Mouse (Mus musculus): Measurements from ENCODE around the gene Cep72. TPM values are rescaled to one million over a fixed set of nuclear protein-coding genes. Genes with fewer than 3 reads are reported as not detected.
"Not testable (repeated sequence)": the region's sequence is repeated elsewhere in the genome, so short reads cannot be mapped to it uniquely, and the experiment has no call there.

The Cep72 gene
- total and polyA plus RNA-seq, 3 experiments: 3.4 to 16.3 (median 11.2) TPM

DNA sequence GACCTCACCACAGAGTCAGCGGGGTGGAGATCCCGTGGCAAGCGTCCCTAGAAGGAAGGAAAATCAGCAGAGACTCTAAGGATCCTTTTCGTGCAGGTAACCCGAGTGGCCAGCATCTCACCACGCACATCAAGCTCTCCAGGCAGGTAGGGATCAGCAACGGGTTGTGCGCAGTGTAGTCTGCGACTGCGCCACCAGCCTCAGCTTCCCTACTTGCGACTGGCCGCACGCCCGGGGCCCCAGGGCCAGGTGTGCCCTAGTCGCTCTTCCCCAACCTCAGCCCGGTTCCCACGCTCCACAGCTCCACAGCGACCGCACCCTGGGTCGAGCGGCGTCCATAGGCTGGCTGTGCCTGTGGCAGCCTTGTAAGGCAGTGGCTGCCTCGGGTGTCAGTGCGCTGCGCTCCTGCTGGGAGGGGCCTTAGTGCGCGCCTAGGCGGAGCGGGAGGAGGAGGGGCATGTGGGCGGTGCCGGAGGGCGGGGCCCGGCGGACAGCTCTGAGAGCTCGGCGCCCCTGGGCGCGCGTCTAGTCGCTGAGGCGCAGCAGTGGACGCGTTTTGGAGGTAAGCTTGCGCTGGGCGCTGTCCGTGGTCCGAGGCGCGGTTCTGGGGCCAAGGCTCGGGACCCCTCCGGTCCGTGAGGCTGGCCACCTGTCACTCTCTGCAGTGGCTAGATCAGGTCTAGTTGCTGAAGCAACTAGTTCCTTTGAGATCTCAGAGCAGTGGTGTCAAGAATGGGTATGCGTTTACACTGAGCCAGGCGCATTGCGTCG, 53.0 kb downstream of the Cep72 start, which contains the start of gene Tppp:
Gene Tppp (plus strand): TSS at position 460 of the 771 bp plus-strand sequence.
- ATAC-seq (ENCODE audit: extremely low read depth, insufficient number of reproducible peaks, low FRiP score, poor library complexity, severe bottlenecking) (peak; percentile 92), DNase-seq (ENCODE audit: low spot score) (peak; percentile 78)
- Histone ChIP-seq H3K27me3 (ENCODE audit: insufficient read depth, low read length) (peaks cover 34% of the 10 kb centered on the region), H3K4me1 (ENCODE audit: insufficient read depth, low read depth, low read length) (peaks cover 15% of the 10 kb centered on the region), H3K9me3 (replicated peaks) (no peaks in the 10 kb centered on the region), H3K36me3 (replicated peaks) (no peaks in the 10 kb centered on the region), H3K4me3 (ENCODE audit: low read depth, low read length) (peak within 1 kb of the TSS; percentile 70)
- no peak for TF ChIP-seq POLR2AphosphoS5 (IDR thresholded peaks at IDR 0.05; ENCODE audit: insufficient replicate concordance, low read depth, low read length)

DNA sequence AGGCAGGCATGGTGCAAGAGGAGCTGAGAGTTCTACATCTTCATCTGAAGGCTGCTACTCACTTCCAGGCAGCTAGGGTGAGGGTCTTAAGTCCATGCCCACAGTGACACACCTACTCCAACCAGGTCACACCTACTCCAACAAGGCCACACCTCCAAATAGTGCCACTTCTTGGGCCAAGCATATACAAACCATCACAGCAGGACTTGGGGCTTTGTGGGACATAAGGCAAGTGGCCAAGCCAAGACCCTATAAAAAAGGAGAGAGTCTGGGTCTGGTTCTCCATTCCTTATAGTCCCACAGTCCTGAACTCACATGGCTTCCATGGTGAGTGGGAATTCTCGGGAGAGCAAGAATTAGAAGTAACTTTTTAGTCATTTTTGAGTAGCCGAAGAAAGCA, 53.9 kb downstream of the Cep72 start:
- H3K4me3 ChIP-seq (ENCODE audit: low read depth, low read length); H3K36me3 ChIP-seq (replicated peaks); DNase-seq (ENCODE audit: low spot score); H3K9me3 ChIP-seq (replicated peaks); ATAC-seq (ENCODE audit: extremely low read depth, insufficient number of reproducible peaks, low FRiP score, poor library complexity, severe bottlenecking): not testable (repeated sequence)
- Histone ChIP-seq H3K4me1 (ENCODE audit: insufficient read depth, low read depth, low read length) (peaks cover 15% of the 10 kb centered on the region), H3K27me3 (ENCODE audit: insufficient read depth, low read length) (peaks cover 34% of the 10 kb centered on the region)

DNA sequence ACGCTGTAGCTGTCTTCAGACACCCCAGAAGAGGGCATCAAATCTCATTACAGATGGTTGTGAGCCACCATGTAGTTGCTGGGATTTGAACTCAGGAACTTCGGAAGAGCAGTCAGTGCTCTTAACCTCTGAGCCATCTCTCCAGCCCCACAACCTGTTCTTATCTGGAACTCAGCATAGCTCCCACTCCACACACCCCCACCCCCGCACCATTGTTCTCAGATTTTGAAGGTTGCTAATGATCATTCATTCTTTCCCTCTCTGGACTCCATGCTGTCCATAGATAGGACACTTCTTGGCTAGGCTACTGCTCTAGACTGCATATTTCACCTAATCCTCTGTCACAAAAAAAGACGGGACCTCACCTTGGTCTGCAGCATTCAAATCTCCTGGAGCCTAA, 55.2 kb downstream of the Cep72 start:
- peaks cover 38% of the 10 kb centered on the region for H3K27me3 ChIP-seq (ENCODE audit: insufficient read depth, low read length)

DNA sequence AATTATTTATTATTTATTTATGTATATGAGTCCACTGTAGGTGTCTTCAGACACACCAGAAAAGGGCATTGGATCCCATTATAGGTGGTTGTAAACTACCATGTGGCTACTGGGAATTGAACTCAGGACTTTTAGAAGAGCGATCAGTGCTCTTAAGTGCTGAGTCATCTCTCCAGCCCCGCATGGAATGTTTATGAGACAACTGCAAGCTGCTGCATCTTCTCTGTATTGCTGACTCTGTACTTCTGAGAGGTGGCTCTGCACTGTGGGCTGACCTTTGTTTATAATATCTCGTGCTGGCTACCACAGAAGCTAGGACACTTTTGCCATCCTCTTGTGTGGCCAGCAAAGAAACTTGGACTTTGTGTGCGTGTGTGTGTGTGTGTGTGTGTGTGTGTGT, 60.6 kb downstream of the Cep72 start:
- Histone ChIP-seq H3K4me1 (ENCODE audit: insufficient read depth, low read depth, low read length) (no peaks in the 10 kb centered on the region), H3K9me3 (replicated peaks) (no peaks in the 10 kb centered on the region), H3K36me3 (replicated peaks) (no peaks in the 10 kb centered on the region), H3K27me3 (ENCODE audit: insufficient read depth, low read length) (peaks cover 14% of the 10 kb centered on the region; the same call in 1 of the 2 replicates), H3K4me3 (ENCODE audit: low read depth, low read length) (no peak overlapping the region)
- TF ChIP-seq GATA2 (IDR thresholded peaks at IDR 0.05; ENCODE audit: borderline replicate concordance, low read depth, low read length): no peak
- no peak for TF ChIP-seq GATA1 (IDR thresholded peaks at IDR 0.05; ENCODE audit: borderline replicate concordance, low read length)
- no peak for TF ChIP-seq CTCF (IDR thresholded peaks at IDR 0.05; ENCODE audit: low read depth, low read length)
- no peak for TF ChIP-seq TAL1 (conservative IDR thresholded peaks at IDR 0.05; ENCODE audit: low read depth, low read length)
- no peak for TF ChIP-seq POLR2AphosphoS5 (IDR thresholded peaks at IDR 0.05; ENCODE audit: insufficient replicate concordance, low read depth, low read length)
- ATAC-seq (ENCODE audit: extremely low read depth, insufficient number of reproducible peaks, low FRiP score, poor library complexity, severe bottlenecking) (no peak), DNase-seq (ENCODE audit: low spot score) (no peak)

More for the DNA sequence above, 55.2 kb downstream of the Cep72 start:
- peaks cover 15% of the 10 kb centered on the region for H3K4me1 ChIP-seq (ENCODE audit: insufficient read depth, low read depth, low read length)
- not testable (repeated sequence) for H3K36me3 ChIP-seq (replicated peaks); H3K9me3 ChIP-seq (replicated peaks); ATAC-seq (ENCODE audit: extremely low read depth, insufficient number of reproducible peaks, low FRiP score, poor library complexity, severe bottlenecking); DNase-seq (ENCODE audit: low spot score); H3K4me3 ChIP-seq (ENCODE audit: low read depth, low read length)

DNA sequence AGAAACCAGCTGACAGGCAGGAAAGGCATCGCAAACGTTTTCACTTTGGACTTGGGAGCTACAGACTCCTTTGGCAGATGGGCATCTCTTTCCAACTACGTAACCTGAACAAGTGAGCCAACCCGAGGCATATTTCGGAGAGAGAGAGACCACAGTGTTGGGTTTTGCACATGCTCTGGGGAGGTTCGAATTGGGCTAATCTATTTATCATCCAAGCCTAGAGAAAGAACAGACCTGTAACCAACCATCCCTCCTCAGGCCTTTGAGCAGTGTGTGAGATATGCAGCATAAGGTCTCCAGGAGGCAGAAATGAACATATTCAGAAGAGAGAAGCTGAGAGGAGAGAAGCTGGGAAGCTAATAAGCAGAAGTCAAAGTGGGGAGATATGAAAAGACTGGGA, 61.1 kb downstream of the Cep72 start:
- Histone ChIP-seq H3K9me3 (replicated peaks) (no peaks in the 10 kb centered on the region), H3K4me3 (ENCODE audit: low read depth, low read length) (no peak overlapping the region), H3K27me3 (ENCODE audit: insufficient read depth, low read length) (peaks cover 10% of the 10 kb centered on the region; the same call in 1 of the 2 replicates), H3K4me1 (ENCODE audit: insufficient read depth, low read depth, low read length) (no peaks in the 10 kb centered on the region), H3K36me3 (replicated peaks) (no peaks in the 10 kb centered on the region)
- DNase-seq (ENCODE audit: low spot score): no peak
- TF ChIP-seq POLR2AphosphoS5 (IDR thresholded peaks at IDR 0.05; ENCODE audit: insufficient replicate concordance, low read depth, low read length): no peak
- TF ChIP-seq GATA1 (IDR thresholded peaks at IDR 0.05; ENCODE audit: borderline replicate concordance, low read length): no peak
- TF ChIP-seq TAL1 (conservative IDR thresholded peaks at IDR 0.05; ENCODE audit: low read depth, low read length): no peak
- no peak for TF ChIP-seq GATA2 (IDR thresholded peaks at IDR 0.05; ENCODE audit: borderline replicate concordance, low read depth, low read length)
- no peak for ATAC-seq (ENCODE audit: extremely low read depth, insufficient number of reproducible peaks, low FRiP score, poor library complexity, severe bottlenecking)

DNA sequence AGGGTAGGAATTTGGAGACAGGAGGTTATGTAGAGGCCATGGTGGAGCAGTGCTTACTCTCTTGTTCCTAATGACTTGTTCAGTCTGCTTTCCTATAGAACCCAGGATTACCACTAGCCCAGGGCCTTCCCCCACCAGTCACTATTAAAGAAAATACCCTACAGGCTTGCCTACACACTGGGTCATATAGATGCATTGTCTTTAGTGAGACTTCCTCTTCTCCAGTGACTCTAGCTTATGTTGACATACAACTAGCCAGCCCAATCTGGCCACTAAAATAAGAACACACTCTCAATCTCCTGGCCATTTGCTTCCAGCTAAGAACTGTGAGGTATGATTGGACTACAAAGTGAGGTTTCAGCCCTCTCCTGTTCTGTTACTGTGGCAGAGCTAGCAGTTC, 61.6 kb downstream of the Cep72 start:
- Histone ChIP-seq H3K4me3 (ENCODE audit: low read depth, low read length) (no peak overlapping the region), H3K9me3 (replicated peaks) (no peaks in the 10 kb centered on the region), H3K36me3 (replicated peaks) (no peaks in the 10 kb centered on the region), H3K27me3 (ENCODE audit: insufficient read depth, low read length) (peaks cover 8% of the 10 kb centered on the region; the same call in 1 of the 2 replicates), H3K4me1 (ENCODE audit: insufficient read depth, low read depth, low read length) (no peaks in the 10 kb centered on the region)
- TF ChIP-seq GATA1 (IDR thresholded peaks at IDR 0.05; ENCODE audit: borderline replicate concordance, low read length): no peak
- TF ChIP-seq POLR2AphosphoS5 (IDR thresholded peaks at IDR 0.05; ENCODE audit: insufficient replicate concordance, low read depth, low read length): no peak
- TF ChIP-seq TAL1 (conservative IDR thresholded peaks at IDR 0.05; ENCODE audit: low read depth, low read length): no peak
- no peak for TF ChIP-seq GATA2 (IDR thresholded peaks at IDR 0.05; ENCODE audit: borderline replicate concordance, low read depth, low read length)
- no peak for TF ChIP-seq CTCF (IDR thresholded peaks at IDR 0.05; ENCODE audit: low read depth, low read length)
- ATAC-seq (ENCODE audit: extremely low read depth, insufficient number of reproducible peaks, low FRiP score, poor library complexity, severe bottlenecking) (no peak), DNase-seq (ENCODE audit: low spot score) (no peak)

DNA sequence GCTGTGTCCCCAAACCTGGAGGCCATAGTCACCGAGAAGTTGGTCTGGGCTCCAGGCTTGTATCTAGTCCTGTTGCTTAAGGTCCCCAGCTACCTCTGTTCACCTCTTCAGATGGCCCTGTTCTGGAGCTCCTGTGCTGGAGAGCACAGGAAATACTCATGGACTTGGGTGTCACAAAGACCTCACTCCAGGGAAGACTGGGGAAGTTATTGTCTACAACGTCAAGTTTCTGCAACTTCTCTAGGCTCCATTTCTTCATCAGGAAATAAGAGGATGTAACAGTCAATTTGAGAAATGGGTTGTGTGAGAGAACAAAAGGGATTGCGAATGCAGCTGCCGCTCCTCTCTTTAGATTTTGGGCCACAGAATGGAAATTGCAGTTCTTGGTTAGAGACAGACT, 65.6 kb downstream of the Cep72 start:
- DNase-seq (ENCODE audit: low spot score): no peak
- Histone ChIP-seq H3K27me3 (ENCODE audit: insufficient read depth, low read length) (peaks cover 8% of the 10 kb centered on the region; the same call in 1 of the 2 replicates), H3K36me3 (replicated peaks) (no peaks in the 10 kb centered on the region), H3K4me3 (ENCODE audit: low read depth, low read length) (no peak overlapping the region), H3K4me1 (ENCODE audit: insufficient read depth, low read depth, low read length) (no peaks in the 10 kb centered on the region), H3K9me3 (replicated peaks) (no peaks in the 10 kb centered on the region)
- no peak for TF ChIP-seq CTCF (IDR thresholded peaks at IDR 0.05; ENCODE audit: low read depth, low read length)
- no peak for TF ChIP-seq TAL1 (conservative IDR thresholded peaks at IDR 0.05; ENCODE audit: low read depth, low read length)
- no peak for TF ChIP-seq GATA2 (IDR thresholded peaks at IDR 0.05; ENCODE audit: borderline replicate concordance, low read depth, low read length)
- no peak for TF ChIP-seq GATA1 (IDR thresholded peaks at IDR 0.05; ENCODE audit: borderline replicate concordance, low read length)
- no peak for TF ChIP-seq POLR2AphosphoS5 (IDR thresholded peaks at IDR 0.05; ENCODE audit: insufficient replicate concordance, low read depth, low read length)
- no peak for ATAC-seq (ENCODE audit: extremely low read depth, insufficient number of reproducible peaks, low FRiP score, poor library complexity, severe bottlenecking)
